Mouse (Mus musculus) urinary bladder, postnatal 25 days (tissue): ENCODE data around the gene Relch.
"Not testable (repeated sequence)": the region's sequence is repeated elsewhere in the genome, so short reads cannot be mapped to it uniquely, and the experiment has no call there.

Source experiments
- DNase-seq: peaks from one replicate; pipeline ENCODE4 v3.0.0; 2022; ENCODE audit warnings: low spot score

Gene Relch

DNA sequence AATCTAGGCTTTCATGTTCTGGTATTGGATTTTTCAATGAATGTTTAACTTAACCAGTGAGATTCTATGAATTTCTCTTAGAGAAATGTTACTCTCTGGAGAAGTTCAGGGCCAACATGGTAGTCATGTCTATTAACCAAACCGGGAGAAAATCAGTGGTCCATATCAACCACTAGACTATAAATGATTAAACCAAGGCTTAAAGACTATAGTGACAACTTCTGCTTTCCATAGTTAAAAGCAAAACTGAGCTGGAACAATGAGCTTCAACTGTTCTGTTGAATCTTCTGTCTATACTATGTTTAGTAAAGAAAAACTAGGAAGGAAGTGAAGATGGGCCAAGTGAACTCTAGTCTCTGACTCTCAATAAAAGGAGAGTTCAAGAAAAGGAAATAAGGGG lies 82.8 kb downstream of the Relch start:
- DNase-seq, result no peak

DNA sequence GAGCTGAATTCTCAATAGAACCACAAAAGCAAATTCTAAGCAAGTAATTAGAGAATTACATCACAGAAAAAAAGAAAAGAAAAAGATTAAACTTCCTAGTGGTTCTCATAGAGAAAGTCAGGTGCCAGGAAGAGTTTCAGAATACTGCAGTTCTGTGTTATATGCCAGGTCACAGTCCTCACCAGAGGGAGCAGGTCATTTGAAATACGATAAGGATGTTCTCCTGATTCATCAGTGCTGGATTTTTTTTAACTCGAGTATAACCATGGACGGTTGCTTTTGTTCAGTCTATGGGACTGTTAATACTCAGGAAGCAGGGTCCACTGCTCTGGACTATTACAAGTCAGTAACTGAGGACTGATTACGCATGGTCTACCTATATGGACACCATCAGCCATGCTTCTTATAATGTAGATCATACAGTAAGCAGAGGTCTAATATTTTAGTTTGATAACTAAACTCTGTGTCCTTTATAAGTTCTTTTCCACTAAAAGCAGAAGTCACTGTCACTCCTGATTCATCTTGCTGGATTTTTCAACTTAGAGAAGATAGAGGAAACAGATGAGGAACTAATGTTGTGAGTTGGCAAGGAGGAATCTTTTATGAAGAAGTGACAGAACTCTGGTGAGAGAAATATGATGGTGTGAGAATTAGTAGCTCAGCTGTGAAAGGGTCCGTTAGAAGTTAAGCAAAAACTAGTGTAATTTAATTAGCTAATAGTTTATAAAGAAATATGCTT lies 83.4 kb downstream of the Relch start:
- no peak for DNase-seq

DNA sequence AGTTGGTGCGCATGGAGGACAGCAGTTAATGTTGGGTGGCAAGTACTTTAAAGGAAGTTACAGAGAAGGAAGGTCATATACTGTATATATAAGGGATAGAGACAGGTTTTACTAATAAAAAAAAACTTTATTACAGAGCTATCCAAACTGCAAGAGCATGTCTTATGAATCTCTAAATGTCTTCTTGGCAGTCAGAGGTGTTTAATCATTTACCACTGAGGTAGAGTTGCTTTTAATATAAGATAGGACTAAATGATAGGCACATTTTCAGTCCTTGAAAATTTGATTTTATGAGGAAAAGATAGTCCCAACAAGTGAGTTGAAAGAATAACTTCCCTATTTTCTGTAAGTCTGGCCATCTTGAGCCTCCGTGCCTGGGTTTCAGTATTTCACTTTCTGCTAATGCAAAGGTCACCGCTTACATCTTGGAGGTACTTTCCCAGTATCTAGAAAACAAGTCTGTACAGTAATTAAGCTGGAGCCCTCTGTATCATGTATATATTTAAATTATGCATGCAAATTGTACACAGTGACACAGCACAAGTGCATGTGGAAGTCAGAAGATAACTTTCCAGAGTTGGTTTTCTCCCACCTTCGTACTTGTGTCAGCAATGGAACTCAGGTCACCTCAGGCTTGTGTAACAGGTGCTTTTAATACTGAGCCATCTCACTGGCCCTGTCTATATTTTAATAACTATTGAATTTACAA lies 84.6 kb downstream of the Relch start:
- no peak for DNase-seq

DNA sequence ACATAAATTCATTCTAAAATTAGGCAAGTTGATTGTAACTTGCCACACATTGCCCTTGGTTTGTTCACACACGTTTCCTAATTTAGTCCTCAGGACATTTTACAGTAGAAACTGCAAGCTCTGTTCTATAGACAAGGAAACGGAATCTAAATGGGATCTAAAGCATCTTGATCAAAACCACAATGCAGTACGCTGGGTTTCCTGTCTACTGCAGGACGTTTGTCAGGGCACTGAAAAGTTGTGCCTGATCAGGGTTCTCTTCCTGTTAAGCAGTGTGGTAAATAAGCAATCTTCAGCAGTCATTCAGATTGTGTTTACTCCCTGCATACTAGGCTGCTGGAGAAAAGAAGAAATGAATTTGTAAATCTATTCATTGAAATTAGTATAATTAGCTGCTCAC lies 88.5 kb downstream of the Relch start:
- DNase-seq, result no peak

- DNase-seq, result no peak
Observed at GRCm38 (mm10) chr1:105752944-105753343, 89.3 kb downstream of the Relch start.

DNA sequence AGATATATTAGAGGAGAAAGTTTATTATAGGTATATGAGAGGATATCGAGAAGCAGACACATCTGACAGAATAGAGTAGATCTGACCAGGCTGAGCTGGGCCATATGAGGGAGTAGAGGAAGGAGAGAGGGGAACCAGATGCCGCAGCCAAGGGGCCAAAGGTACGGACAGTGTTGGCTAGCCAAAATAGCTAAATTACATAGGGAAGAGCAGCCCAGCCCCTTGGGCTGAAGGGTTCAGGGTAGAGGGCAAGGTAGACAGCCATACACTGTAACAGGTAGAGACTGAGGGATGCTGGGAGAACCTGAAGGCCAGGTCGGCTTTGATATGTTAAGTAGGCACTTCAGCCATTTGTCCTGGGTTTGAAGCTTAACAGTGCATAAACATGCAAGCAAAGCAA lies 95.1 kb downstream of the Relch start:
- DNase-seq, result no peak

DNA sequence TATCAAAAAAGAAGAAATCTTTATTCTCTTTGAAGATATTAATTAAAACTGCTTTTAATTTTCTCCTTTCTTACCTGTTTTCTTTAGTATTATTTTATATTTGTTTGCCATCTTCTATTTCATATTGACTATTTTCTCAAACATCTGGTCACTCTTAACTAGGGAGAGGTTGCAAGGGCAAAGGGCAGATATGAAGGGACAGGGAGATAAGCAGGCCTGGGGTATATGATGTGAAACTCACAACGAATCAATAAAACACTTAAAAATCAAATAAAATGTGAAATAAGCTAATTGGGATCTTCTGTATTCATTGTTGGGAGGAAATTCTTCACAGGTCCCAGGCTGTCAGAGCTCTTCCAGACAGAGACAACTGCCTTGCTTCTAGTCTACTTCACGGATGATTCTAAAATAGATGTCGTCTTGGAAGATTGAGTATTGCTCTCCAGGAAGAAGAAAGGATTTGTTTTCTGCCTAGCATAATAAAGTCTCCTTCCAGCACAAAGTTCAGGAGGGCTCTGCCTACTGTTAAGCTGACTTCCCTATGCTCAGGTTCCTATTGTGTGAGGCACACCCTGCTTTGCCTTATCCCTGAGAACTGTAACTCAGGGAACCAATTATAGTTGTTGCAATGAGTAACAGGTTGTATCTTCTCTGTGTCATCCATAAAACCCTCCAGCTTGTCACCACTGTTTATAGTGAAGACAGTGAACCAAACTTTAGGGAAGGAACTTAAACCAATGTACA lies 95.9 kb downstream of the Relch start:
- DNase-seq, result no peak

GRCm38 (mm10) chr1:105765586-105765985 lies 101.9 kb downstream of the Relch start:
- DNase-seq, result no peak

- DNase-seq, result not testable (repeated sequence)
Observed at GRCm38 (mm10) chr1:105766099-105766498, 102.4 kb downstream of the Relch start.

- DNase-seq, result no peak
Observed at GRCm38 (mm10) chr1:105768397-105768796, 104.7 kb downstream of the Relch start.

- no peak for DNase-seq
Observed at GRCm38 (mm10) chr1:105770685-105771084, 107.0 kb downstream of the Relch start.

GRCm38 (mm10) chr1:105776426-105776825 lies 112.8 kb downstream of the Relch start:
- DNase-seq, result no peak

DNA sequence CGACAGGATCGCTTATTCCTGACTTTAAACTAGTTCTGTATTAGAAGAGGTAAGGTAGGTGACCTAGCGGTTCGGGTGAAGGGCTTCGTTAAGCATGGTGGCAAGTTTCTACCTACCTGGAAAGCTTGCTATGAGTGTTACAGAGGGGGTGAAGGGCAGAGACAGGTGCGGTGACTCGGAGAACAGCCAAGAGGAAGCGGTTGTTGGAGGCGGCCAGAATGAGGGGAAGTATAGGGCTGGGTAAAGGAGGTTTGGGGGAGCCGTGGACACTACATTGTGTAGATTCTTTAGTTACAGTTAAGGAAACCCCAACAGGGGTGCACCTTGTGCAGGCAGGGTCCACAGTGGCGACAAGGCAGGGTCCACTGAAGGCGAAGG lies 116.4 kb downstream of the Relch start:
- DNase-seq, result no peak

DNA sequence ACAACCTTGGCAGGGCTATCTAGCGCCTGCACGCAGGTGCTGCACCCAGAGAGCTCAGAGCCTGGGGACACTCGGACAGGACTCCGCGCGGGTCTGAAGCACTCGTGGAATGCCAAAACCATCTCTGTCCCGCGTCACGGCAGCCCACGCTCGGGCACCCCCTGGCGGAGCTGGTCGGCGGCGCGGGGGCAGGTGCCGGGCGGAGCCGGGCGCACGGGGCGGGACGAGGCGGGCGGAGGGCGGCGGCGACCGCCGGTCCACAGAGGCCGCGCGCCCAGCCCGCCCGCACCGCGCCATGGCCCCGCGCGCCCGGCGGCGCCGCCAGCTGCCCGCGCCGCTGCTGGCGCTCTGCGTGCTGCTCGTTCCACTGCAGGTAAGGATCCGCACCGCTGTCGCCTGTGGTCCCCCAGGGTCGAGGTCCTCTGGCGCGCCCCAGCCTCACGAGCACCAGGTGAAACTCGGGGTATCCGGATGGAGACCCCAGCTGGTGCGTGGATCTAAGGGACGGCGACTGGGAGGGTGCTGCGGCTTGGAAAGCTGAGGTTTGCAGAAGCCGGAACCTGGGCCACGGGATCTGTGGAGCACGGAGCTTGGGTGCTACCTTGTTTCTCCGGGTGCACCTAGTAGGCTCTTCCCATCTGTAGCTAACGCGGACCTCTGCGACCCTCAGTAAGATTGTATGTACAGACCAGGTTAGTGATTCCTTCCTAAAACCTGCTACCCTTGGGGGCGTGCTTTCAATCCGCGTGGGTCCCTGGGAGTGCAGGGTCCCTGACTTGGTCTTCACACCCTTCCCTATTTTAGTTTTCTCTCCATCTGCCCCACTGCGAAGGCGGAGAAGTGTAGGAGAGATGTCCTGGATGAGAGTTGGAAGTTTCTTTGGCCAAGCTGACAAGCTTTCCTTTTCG lies 117.0 kb downstream of the Relch start, which contains the start of gene Tnfrsf11a:
TSS of gene Tnfrsf11a (plus strand) at position 262 of the 908 bp plus-strand sequence.
- peak; percentile 80 for DNase-seq

GRCm38 (mm10) chr1:105781391-105782146 lies 117.9 kb downstream of the Relch start:
- no peak for DNase-seq

DNA sequence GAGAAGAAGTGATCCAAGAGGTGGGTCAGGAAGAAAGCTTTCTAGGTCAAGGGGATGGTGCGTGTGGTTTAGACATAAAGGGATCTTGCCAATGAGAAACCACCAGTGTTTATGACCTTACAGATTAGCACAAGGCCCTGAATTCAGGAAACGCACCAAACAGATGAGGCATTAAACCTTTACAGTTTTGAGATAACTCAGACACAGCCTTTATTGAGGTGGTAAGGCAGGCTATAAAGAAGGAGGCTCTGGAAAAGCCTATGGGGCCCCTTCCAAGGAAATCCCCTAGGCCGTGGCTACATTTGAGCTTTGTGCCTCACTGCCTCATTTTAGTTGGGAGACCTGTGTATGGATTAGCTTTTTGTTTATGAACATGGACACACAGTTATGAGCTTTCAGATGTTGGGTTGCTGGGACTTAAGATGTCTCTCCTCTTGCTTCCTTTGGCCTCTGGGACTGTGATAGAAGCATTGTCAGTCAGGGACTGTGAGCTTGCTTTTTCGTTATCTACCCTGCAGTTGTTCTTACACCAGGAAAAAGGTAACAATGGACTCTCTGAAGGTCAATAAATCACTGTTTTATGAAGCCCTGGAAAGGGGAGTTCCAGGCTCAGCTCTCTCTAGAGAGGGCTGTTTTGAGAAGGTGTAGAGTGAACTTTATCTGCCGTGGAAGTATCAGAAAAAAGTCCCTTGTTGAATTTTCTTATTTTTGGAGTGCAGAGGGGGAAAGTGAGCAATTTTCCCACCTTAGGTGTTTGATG lies 120.8 kb downstream of the Relch start:
- DNase-seq, result no peak

DNA sequence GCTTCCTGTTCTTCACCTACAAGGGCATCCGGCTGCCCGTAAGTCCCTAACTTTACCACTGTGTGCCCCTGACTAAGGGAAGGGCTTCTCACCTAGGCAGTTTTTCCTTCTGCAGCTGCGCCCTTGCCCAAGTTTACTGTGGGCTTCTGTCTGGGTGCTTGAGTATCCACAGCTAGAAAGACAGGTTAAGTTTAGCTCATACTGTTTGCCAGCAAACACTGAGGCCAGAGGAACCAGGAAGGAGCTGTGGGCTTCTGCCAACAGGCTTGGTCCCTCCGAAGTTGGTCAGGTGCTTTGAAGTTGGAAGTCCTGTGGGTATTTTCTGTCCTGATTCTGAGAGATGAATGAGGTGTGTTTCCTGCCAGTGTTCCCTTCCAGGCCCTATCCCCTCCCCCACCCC lies 121.5 kb downstream of the Relch start:
- DNase-seq, result no peak

DNA sequence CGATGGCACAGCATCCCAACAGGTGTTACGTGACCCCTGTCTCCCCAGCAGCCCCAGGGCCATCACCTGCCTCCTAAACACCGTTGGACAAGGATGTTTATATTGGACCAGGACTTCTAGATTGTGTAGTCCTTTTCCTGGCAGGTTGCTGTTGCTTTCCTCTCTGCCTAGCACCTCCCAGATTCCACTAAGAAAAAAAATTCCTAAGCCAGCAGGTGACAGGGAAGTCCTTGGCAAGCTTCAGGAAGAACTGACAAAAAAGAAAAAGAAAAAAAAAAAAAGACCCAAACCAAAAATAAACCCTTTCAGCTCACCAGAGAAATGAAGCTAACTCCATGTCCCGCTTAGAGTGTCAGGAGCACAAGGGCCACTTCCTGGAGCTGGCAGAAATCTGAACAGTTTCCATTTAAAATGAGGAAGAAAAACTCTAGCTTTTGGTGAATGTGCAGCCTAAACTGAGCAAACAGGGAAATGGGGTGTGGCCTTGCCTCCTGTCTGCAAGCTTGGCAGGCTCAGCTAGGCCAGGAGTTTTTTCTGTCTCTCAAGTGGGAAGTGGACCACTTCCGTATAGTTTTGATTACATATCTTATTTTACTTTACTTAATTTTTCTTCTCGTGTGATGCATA lies 123.2 kb downstream of the Relch start:
- no peak for DNase-seq

- no peak for DNase-seq
Observed at GRCm38 (mm10) chr1:105790103-105790502, 126.4 kb downstream of the Relch start.

DNA sequence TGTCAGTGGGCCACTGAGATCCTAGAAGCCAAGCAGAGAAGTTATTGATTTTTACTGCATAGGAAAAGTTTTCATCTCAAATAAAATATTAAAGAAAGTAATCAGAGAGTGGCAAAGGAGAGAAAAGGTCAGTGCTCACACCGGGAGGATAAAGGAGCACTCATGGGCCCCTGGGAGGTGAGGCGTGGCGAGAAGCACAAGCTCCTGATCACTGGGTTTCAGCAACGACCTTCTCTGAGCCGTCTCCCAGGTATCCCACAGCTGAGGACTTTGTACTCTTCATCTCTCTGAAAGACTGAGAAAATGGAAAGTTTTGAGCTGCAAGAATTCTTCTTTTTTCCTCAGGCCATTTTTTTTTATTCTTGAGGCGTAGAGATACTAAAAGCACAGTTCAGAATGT lies 131.0 kb downstream of the Relch start:
- DNase-seq, result no peak
